ENCODE assay signal across 1 mouse cellular context in the genomic region with DNA sequence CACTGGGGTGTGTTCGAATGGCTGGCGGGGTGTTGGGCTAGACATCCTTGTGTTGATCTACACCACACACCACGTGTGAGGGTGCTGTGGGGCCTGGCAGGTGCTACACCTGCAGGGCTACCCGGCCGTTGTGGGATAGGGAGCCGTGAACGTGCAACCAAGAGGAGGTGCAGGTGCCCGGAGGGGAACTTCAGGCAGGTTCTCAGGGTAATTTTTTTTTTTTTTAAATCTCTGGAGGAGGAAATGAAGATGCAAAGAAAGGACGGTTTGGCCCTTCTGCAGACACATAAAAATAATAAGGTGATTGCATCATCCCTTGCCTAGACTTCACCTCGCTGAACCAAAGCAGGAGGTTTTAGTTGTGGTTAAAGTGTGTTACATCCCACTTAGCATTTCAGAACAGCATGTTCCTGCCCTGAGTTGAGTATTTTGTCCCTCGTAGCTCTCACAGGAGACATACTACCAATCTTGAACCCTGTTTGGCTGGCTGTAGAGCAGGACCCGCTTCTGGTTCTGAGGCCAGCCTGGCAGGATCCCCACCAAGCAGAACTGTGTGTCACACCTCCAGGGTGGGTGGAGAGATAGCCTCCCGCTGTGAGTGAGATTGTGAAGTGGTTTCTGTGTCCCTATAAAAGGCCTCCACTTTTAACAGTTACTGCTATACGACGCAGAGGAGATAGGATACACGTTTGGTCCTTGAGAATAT.
TF ChIP-seq lines count a peak whose summit lies in the region.

No protein-coding gene starts in this region.

TF ChIP-seq in CH12.LX, 34 proteins besides CTCF, POLR2A, EP300 and RAD21 (continued from another document):
- TF ChIP-seq ELF1 (IDR thresholded peaks at IDR 0.05; ENCODE audit: low read depth, low read length) (0 out of 2 replicates have a peak, but pooled peaks have one; percentile 18), MAX (IDR thresholded peaks at IDR 0.05; ENCODE audit: low read length) (peak; percentile 73), JUN (IDR thresholded peaks at IDR 0.05; ENCODE audit: insufficient read depth, low read depth, low read length) (no peak), MXI1 (IDR thresholded peaks at IDR 0.05; ENCODE audit: low read depth, low read length) (peak; percentile 43; the same call in 1 of the 2 replicates), BHLHE40 (IDR thresholded peaks at IDR 0.05; ENCODE audit: low read depth, low read length) (peak; percentile 97)
